Mouse (Mus musculus) neural tube, embryonic 11.5 days (tissue): Measurements from ENCODE around the gene Pus1. TPM values are rescaled to one million over a fixed set of nuclear protein-coding genes. Genes with fewer than 3 reads are reported as not detected.

Source experiments
- ATAC-seq: fragments of 200-750 bp; cut with Nextera tagmentation; 2 replicates; pipeline ENCODE4 v1.8.0; 2017; ENCODE audit warnings: moderate number of reproducible peaks, mild to moderate bottlenecking, moderate TSS enrichment, moderate library complexity; ENCODE audit not compliant: insufficient read depth, low FRiP score, low TSS enrichment
- DNase-seq: peaks from one replicate; pipeline ENCODE4 v3.0.0-alpha.2; 2015; ENCODE audit warnings: low spot score
- H3K27ac ChIP-seq: fragments of 300-500 bp; sonication (generic); 2 replicates; pipeline ENCODE4 v1.5.1; 2014; ENCODE audit warnings: low read depth, mild to moderate bottlenecking, low read length
- H3K27me3 ChIP-seq: fragments of 300-500 bp; sonication (generic); 2 replicates; pipeline ENCODE4 v1.6.1; 2014; ENCODE audit warnings: mild to moderate bottlenecking, low read length, mixed read lengths; ENCODE audit not compliant: control insufficient read depth, insufficient read depth
- H3K36me3 ChIP-seq: fragments of 300-500 bp; sonication (generic); 2 replicates; pipeline ENCODE4 v1.6.1; 2014; ENCODE audit warnings: mild to moderate bottlenecking, low read length, moderate library complexity, mixed read lengths; ENCODE audit not compliant: control insufficient read depth, insufficient read depth
- H3K4me1 ChIP-seq: fragments of 300-500 bp; sonication (generic); 2 replicates; pipeline ENCODE4 v1.6.1; 2014; ENCODE audit warnings: low read length, mixed read lengths; ENCODE audit not compliant: control insufficient read depth, insufficient read depth
- H3K4me2 ChIP-seq: fragments of 300-500 bp; sonication (generic); 2 replicates; pipeline ENCODE4 v1.6.1; 2014; ENCODE audit warnings: low read depth, mild to moderate bottlenecking, moderate library complexity
- H3K4me3 ChIP-seq: fragments of 300-500 bp; sonication (generic); 2 replicates; pipeline ENCODE4 v1.5.1; 2014; ENCODE audit warnings: low read depth, low read length
- H3K9ac ChIP-seq: fragments of 300-500 bp; sonication (generic); 2 replicates; pipeline ENCODE4 v1.6.1; 2014; ENCODE audit warnings: mild to moderate bottlenecking, low read length
- H3K9me3 ChIP-seq: fragments of 300-500 bp; sonication (generic); 2 replicates; pipeline ENCODE4 v1.6.1; 2016; ENCODE audit warnings: low read length; ENCODE audit not compliant: control insufficient read depth
- WGBS: fragments of 180-500 bp; shearing (Covaris S2); extraction: QIAGEN DNeasy Blood & Tissue Kit; methylation state at CpG from one replicate; pipeline ENCODE4 v1.1.7; 2014; 5-methylcytosine and 5-hydroxymethylcytosine counted together
- polyA plus RNA-seq: library from polyadenylated mRNA; unstranded; fragments of >200 nt; fragmentation: Nextera tagmentation; extraction: Ambion mirVana; gene quantifications from 2 replicates; pipeline ENCODE4 v1.2.1, GENCODE M21; 2014

Pus1 gene
- polyA plus RNA-seq, 1 experiment from 2014 or later, result 18.4 TPM

DNA sequence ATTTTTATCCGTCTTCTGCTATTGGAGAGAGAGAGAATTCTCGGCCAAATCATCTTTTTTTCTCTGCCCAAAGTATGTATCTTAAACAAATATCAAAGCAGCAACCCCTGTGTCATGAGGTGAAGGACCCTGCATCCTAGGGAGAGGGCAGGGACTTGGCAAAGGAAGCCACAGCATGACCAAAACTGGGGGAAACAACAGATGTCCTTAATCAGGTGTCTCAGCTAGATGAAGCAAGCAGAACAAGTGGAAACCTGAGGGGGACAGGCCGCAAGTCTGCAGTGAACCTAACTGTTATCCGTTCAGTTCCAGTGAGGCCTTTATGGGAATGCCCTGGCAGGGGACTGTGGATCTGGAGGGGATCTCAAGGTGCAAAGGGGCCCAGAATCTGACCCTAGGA lies 27.0 kb upstream of the Pus1 start:
- Histone ChIP-seq H3K27me3 (no peaks in the 10 kb centered on the region), H3K4me3 (peak overlapping the region; percentile 94; the same call in 1 of the 2 replicates), H3K9me3 (no peaks in the 10 kb centered on the region), H3K4me1 (peaks cover 20% of the 10 kb centered on the region), H3K9ac (peak overlapping the region; percentile 96), H3K27ac (no peak overlapping the region), H3K4me2 (peak overlapping the region; percentile 99), H3K36me3 (no peaks in the 10 kb centered on the region)
- 89% methylated on average over 4 of the region's 4 CpGs for WGBS
- DNase-seq (no peak), ATAC-seq (no peak)

DNA sequence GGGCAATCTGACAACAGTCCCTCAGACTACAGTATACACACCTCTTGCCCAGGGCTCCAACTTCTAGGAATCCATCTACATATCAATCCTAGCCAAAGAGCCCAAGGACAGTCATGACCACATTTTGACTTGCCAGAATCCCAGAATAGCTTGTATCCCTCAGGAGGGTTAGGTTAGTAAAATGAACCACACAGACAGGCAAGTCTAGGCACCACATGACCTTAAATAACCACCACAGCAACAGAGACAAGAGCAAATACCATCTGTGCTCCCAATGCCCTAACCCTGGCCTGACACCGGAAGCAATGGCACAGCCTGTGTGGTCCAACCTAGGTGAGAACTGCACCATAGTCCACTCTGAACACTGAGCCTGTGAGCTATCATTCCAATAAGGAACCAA lies 26.2 kb upstream of the Pus1 start:
- Histone ChIP-seq H3K9ac (no peak overlapping the region), H3K36me3 (no peaks in the 10 kb centered on the region), H3K4me1 (peaks cover 20% of the 10 kb centered on the region), H3K27ac (no peak overlapping the region), H3K4me3 (no peak overlapping the region), H3K4me2 (no peak overlapping the region), H3K27me3 (no peaks in the 10 kb centered on the region), H3K9me3 (no peaks in the 10 kb centered on the region)
- DNase-seq (no peak), ATAC-seq (no peak)
- 93% methylated on average over 1 of the region's 1 CpGs for WGBS

- Histone ChIP-seq H3K4me2 (no peak overlapping the region), H3K27ac (no peak overlapping the region), H3K9me3 (no peaks in the 10 kb centered on the region), H3K27me3 (no peaks in the 10 kb centered on the region), H3K4me3 (no peak overlapping the region), H3K9ac (no peak overlapping the region), H3K36me3 (no peaks in the 10 kb centered on the region; the same call in 1 of the 2 replicates), H3K4me1 (peaks cover 20% of the 10 kb centered on the region)
- DNase-seq (no peak), ATAC-seq (no peak)
- 80% methylated on average over 4 of the region's 4 CpGs for WGBS
Measured at GRCm38 (mm10) chr5:110806154-110806553, 25.7 kb upstream of the Pus1 start.

- Histone ChIP-seq H3K4me3 (no peak overlapping the region), H3K9ac (no peak overlapping the region), H3K36me3 (peaks cover 2% of the 10 kb centered on the region), H3K4me2 (no peak overlapping the region), H3K27ac (no peak overlapping the region), H3K4me1 (peaks cover 20% of the 10 kb centered on the region), H3K27me3 (no peaks in the 10 kb centered on the region), H3K9me3 (no peaks in the 10 kb centered on the region)
- WGBS, result 90% methylated on average over 7 of the region's 7 CpGs
- no peak for DNase-seq
- no peak for ATAC-seq
Measured at GRCm38 (mm10) chr5:110804012-110804743, 23.7 kb upstream of the Pus1 start.

DNA sequence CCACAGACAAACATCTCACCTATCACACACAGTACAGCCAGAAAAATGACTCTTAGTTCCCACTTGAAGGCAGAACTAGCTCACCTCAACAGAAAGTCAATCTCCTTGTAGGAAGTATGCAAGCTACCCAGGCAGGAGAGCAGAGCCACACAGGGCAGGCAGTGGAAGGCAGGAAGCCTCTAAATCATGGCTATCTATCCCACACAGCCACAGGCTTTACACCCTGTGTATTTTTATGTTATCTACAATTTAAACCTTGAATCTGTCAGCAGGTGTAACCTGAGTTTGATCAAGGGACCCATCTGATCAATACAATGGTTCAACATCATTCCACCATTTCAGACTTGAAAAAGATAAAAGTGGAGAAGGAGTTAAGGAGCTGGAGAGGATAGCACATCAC lies 22.4 kb upstream of the Pus1 start:
- H3K36me3 ChIP-seq, result peaks cover 6% of the 10 kb centered on the region
- H3K9me3 ChIP-seq, result no peaks in the 10 kb centered on the region

GRCm38 (mm10) chr5:110802186-110802585 lies 21.7 kb upstream of the Pus1 start:
- 88% methylated on average over 4 of the region's 4 CpGs for WGBS
- no peak overlapping the region for H3K4me3 ChIP-seq
- no peaks in the 10 kb centered on the region for H3K9me3 ChIP-seq
- no peak for DNase-seq
- H3K27me3 ChIP-seq, result no peaks in the 10 kb centered on the region
- no peak for ATAC-seq
- H3K9ac ChIP-seq, result no peak overlapping the region
- H3K4me2 ChIP-seq, result no peak overlapping the region
- no peak overlapping the region for H3K27ac ChIP-seq
- H3K36me3 ChIP-seq, result peaks cover 8% of the 10 kb centered on the region
- peaks cover 3% of the 10 kb centered on the region; the same call in 1 of the 2 replicates for H3K4me1 ChIP-seq

More for the DNA sequence above, 22.4 kb upstream of the Pus1 start:
- no peak overlapping the region for H3K9ac ChIP-seq
- no peaks in the 10 kb centered on the region for H3K27me3 ChIP-seq
- peaks cover 7% of the 10 kb centered on the region for H3K4me1 ChIP-seq
- ATAC-seq (no peak), DNase-seq (no peak)
- H3K4me2 ChIP-seq, result no peak overlapping the region
- H3K27ac ChIP-seq, result no peak overlapping the region
- no peak overlapping the region for H3K4me3 ChIP-seq

DNA sequence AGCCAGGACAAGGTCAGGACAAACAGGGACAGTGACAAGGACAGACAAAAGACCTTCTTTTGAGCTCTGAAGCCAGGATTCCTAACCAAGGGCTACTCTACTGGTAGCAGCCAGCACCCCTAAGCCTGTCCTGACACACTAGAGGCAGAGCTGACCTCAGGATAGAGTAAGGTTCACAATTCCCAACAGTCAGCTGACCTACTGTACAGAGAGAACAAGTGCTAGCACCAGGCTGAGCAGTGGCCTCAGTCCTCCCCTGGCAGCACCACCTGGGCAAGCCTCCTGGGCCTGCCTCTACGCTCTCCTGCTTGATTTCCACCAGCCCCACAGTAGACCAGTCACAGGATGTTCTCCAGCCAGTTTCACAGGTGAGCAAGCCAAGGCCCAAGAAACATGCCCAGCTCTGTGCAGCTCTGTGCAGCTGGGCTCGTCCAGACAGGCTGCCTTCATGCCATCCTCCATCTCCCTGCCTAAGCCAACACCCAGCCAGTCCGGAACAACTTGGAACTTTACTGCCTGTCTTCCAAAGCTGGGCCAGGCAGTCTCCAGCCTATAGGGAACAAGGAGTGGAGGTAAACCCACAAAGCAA lies 20.7 kb upstream of the Pus1 start:
- no peak overlapping the region for H3K9ac ChIP-seq
- H3K36me3 ChIP-seq, result peaks cover 10% of the 10 kb centered on the region
- ATAC-seq, result no peak
- H3K4me3 ChIP-seq, result no peak overlapping the region
- WGBS, result 82% methylated on average over 3 of the region's 3 CpGs
- DNase-seq, result no peak
- H3K4me2 ChIP-seq, result no peak overlapping the region
- no peaks in the 10 kb centered on the region for H3K27me3 ChIP-seq
- H3K4me1 ChIP-seq, result no peaks in the 10 kb centered on the region
- H3K27ac ChIP-seq, result no peak overlapping the region
- H3K9me3 ChIP-seq, result no peaks in the 10 kb centered on the region

DNA sequence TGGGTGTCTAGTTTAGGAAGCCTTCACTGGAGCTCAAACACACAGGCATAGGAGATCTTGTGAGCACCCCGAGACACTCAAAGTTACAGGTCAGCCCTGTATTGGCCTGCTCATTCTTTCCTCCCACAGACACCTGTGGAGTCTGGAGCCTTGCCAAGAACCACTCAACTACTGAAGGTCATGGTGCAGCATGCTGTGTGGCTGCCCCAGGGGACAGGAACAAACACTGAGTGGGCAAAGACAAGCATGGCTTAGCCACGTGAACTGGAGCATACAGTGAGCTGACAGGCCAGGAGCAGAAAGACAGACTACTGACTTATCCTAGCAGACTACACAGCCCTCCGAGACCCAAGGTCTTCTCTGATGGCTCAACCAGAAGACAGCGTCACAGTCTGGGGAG lies 17.2 kb upstream of the Pus1 start:
- Histone ChIP-seq H3K9me3 (no peaks in the 10 kb centered on the region), H3K36me3 (peaks cover 26% of the 10 kb centered on the region), H3K4me1 (no peaks in the 10 kb centered on the region), H3K27ac (no peak overlapping the region), H3K27me3 (no peaks in the 10 kb centered on the region), H3K4me2 (no peak overlapping the region), H3K4me3 (no peak overlapping the region), H3K9ac (no peak overlapping the region)
- 85% methylated on average over 4 of the region's 4 CpGs for WGBS
- DNase-seq, result no peak
- ATAC-seq, result no peak

GRCm38 (mm10) chr5:110794363-110794762 lies 13.9 kb upstream of the Pus1 start:
- ATAC-seq (no peak), DNase-seq (no peak)
- H3K9me3 ChIP-seq, result no peaks in the 10 kb centered on the region
- H3K27ac ChIP-seq, result no peak overlapping the region
- no peak overlapping the region for H3K4me2 ChIP-seq
- H3K36me3 ChIP-seq, result peaks cover 45% of the 10 kb centered on the region
- no peaks in the 10 kb centered on the region for H3K27me3 ChIP-seq
- no peak overlapping the region for H3K9ac ChIP-seq
- no peaks in the 10 kb centered on the region for H3K4me1 ChIP-seq
- no peak overlapping the region for H3K4me3 ChIP-seq
- WGBS, result 92% methylated on average over 7 of the region's 7 CpGs
